Mouse (Mus musculus) erythroblast, embryonic 14.5 days (primary cell): ENCODE data around the gene Pdcd4.

Source experiments
- GATA1 ChIP-seq: IDR thresholded peaks from 2 replicates; pipeline ENCODE4 v1.6.1; 2012; ENCODE audit warnings: low read length, inconsistent platforms, mixed read lengths
- TAL1 ChIP-seq: IDR thresholded peaks from 3 replicates; pipeline ENCODE4 v1.6.1; 2012; ENCODE audit warnings: low read length, inconsistent platforms, mixed read lengths

DNA sequence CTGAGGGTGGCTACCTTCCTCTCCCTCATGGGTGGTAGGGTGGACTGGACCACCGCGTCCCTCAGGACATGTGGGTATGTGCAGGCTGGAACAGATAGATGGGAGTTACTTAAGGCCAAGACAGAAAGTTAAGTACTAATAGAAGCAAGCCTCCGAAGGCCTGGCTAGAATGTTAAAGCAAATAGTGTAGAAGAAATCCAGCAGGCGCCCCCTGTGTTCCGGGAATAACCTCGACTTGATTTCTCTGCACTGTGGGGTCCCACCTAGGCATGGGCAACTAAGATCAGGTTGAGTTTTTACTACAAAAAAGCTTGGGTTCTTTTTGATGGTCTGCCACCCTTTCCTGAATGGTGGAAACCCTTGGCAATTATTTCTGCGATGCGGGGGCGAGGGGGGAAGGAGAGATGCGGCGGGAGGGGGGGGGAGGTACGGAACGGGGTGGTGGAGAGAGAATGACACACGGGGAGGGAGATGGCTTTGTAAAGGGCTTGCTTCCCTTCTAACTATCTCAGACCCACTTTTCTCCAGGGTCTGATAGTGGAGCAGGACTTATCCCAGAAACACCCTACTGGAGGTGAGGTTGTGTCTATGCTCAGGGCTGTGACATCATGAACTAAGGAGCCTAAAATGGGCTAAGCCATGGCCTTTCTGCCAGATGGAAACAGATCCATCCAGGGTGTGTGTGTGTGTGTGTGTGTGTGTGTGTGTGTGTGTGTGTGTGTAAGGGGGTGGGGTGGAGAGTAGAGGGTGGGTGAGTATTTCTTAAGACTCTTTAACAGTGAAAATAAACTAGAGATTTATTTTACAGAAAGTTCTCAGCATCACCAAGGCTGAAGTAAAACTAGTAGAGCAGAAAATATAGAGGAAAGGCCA, 40.0 kb upstream of the Pdcd4 start:
- TF ChIP-seq TAL1: no peak
- TF ChIP-seq GATA1: no peak
